Mouse (Mus musculus): ENCODE results near the gene Fgfr1op2.

Fgfr1op2 gene

GRCm38 (mm10) chr6:146611385-146611784 is 34.4 kb downstream of the Fgfr1op2 start:
- DNase-seq = no peak

- DNase-seq = no peak
Measured at GRCm38 (mm10) chr6:146611897-146612296, 34.9 kb downstream of the Fgfr1op2 start.

- no peak for DNase-seq
Measured at GRCm38 (mm10) chr6:146612736-146613135, 35.7 kb downstream of the Fgfr1op2 start.

GRCm38 (mm10) chr6:146613907-146614306 is 36.9 kb downstream of the Fgfr1op2 start:
- no peak for DNase-seq

GRCm38 (mm10) chr6:146614541-146614940 is 37.5 kb downstream of the Fgfr1op2 start:
- no peak for DNase-seq

- DNase-seq = no peak
Measured at GRCm38 (mm10) chr6:146615891-146616290, 38.9 kb downstream of the Fgfr1op2 start.

GRCm38 (mm10) chr6:146616670-146617069 is 39.7 kb downstream of the Fgfr1op2 start:
- DNase-seq = no peak

- DNase-seq = no peak
Measured at GRCm38 (mm10) chr6:146628123-146628522, 51.1 kb downstream of the Fgfr1op2 start.

GRCm38 (mm10) chr6:146629781-146630756 is 53.1 kb downstream of the Fgfr1op2 start:
- DNase-seq = no peak

GRCm38 (mm10) chr6:146630961-146631360 is 54.0 kb downstream of the Fgfr1op2 start:
- no peak for DNase-seq

- DNase-seq = no peak
Measured at GRCm38 (mm10) chr6:146631847-146632246, 54.8 kb downstream of the Fgfr1op2 start.

GRCm38 (mm10) chr6:146632403-146632802 is 55.4 kb downstream of the Fgfr1op2 start:
- no peak for DNase-seq

GRCm38 (mm10) chr6:146633097-146633496 is 56.1 kb downstream of the Fgfr1op2 start:
- DNase-seq = no peak

GRCm38 (mm10) chr6:146633629-146634014 is 56.6 kb downstream of the Fgfr1op2 start:
- DNase-seq = no peak

GRCm38 (mm10) chr6:146634015-146634722 is 57.2 kb downstream of the Fgfr1op2 start:
- DNase-seq = peak; percentile 53 to 58

- no peak for DNase-seq
Measured at GRCm38 (mm10) chr6:146634759-146635606, 58.0 kb downstream of the Fgfr1op2 start.

- DNase-seq = no peak
Measured at GRCm38 (mm10) chr6:146636482-146636881, 59.5 kb downstream of the Fgfr1op2 start.

GRCm38 (mm10) chr6:146640068-146640965 is 63.3 kb downstream of the Fgfr1op2 start:
- DNase-seq = no peak

GRCm38 (mm10) chr6:146640991-146641390 is 64.0 kb downstream of the Fgfr1op2 start:
- DNase-seq = no peak

GRCm38 (mm10) chr6:146641621-146642210 is 64.7 kb downstream of the Fgfr1op2 start:
- peak in 1 of 2 experiments; percentile 19 for DNase-seq
